Mouse (Mus musculus) 3134 (cell line): ENCODE data around the gene Tceal7.

ENCODE experiments used
- DNase-seq: peaks from one replicate; pipeline ENCODE4 v3.0.0-alpha.2; 2011; ENCODE audit warnings: low spot score; ENCODE audit not compliant: insufficient read length; ENCODE audit errors: extremely low read depth

Tceal7 gene

GRCm38 (mm10) chrX:136245521-136246071 is 31.0 kb downstream of the Tceal7 start:
- peak; percentile 31 for DNase-seq

- no peak for DNase-seq
Measured at GRCm38 (mm10) chrX:136248811-136249210, 34.2 kb downstream of the Tceal7 start.

- DNase-seq, result no peak
Measured at GRCm38 (mm10) chrX:136249671-136250070, 35.1 kb downstream of the Tceal7 start.

- no peak for DNase-seq
Measured at GRCm38 (mm10) chrX:136252023-136252729, 37.6 kb downstream of the Tceal7 start.

GRCm38 (mm10) chrX:136267720-136268119 is 53.1 kb downstream of the Tceal7 start:
- peak; percentile 14 for DNase-seq

GRCm38 (mm10) chrX:136268173-136268572 is 53.6 kb downstream of the Tceal7 start:
- no peak for DNase-seq

GRCm38 (mm10) chrX:136269743-136270392 is 55.3 kb downstream of the Tceal7 start, which contains the start of gene Bex3:
TSS of gene Bex3 (plus strand) at chrX:136270253.
- peak; percentile 58 for DNase-seq

- peak; percentile 13 for DNase-seq
Measured at GRCm38 (mm10) chrX:136270393-136271111, 56.0 kb downstream of the Tceal7 start.

GRCm38 (mm10) chrX:136274542-136274941 is 60.0 kb downstream of the Tceal7 start:
- no peak for DNase-seq

GRCm38 (mm10) chrX:136275386-136275785 is 60.8 kb downstream of the Tceal7 start:
- no peak for DNase-seq
